Mouse (Mus musculus): ENCODE data around the gene Tspear. TPM values are rescaled to one million over a fixed set of nuclear protein-coding genes. Genes with fewer than 3 reads are reported as not detected.
A peak's percentile ranks its signal among the peaks of the same experiment; 100 is the strongest.

Tspear gene
- polyA plus RNA-seq, 1 experiment, result 0.79 TPM

DNA sequence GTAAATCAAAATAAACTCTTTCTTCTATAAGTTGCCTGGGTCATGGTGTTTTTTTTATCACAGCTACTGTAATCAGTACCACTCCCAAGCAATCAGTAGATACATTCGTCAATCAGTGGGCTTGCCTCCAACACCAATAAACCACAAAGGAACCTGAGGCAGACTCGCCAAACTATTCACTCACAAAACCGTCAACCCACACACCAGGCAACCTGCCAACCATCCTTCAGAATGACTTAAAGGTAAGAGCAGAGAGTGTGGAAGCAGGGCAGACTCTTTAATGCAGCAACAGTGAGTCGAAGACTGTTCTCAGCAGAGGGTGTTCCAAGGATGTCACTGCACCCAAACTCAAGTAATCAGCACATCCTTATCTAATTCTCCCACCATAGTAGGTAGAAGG is 236.3 kb downstream of the Tspear start:
- no peak overlapping the region for H3K4me3 ChIP-seq (replicated peaks; ENCODE audit: insufficient read depth, low read depth, low read length)
- H3K27me3 ChIP-seq (ENCODE audit: control insufficient read depth, insufficient read depth, low read length), result no peaks in the 10 kb centered on the region
- H3K4me1 ChIP-seq (ENCODE audit: control insufficient read depth, insufficient read depth, low read length), result 0 out of 2 replicates have a peak, but pooled peaks cover 5% of the 10 kb centered on the region
- TF ChIP-seq POLR2A (IDR thresholded peaks at IDR 0.05; ENCODE audit: borderline replicate concordance, insufficient read depth, low read length) (no peak), CTCF (IDR thresholded peaks at IDR 0.05; ENCODE audit: borderline replicate concordance, insufficient read depth, low read depth, low read length) (no peak)
- H3K27ac ChIP-seq (ENCODE audit: insufficient read depth, low read length), result no peak overlapping the region
- no peak for DNase-seq
- 65% methylated on average over 4 of the region's 4 CpGs for WGBS

DNA sequence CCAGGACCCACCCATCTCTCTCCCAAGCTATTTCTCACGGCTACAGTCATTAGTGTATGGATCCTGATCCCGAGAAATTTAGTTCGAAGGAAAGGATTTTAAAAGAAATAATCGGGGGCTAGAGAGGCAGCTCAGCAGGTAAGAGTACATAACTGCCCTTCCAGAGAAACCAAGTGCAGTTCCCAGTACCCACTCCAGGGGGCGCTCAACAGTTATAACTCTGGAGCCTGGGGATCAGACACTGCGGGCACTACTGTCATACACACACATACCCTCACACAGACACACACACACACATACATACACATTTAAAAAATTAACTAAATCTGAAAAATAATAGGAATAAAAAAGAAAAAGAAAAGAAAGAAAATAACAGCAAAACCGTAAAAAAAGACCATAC is 239.8 kb downstream of the Tspear start:
- 33% methylated on average over 7 of the region's 7 CpGs for WGBS
- no peak for TF ChIP-seq POLR2A (IDR thresholded peaks at IDR 0.05; ENCODE audit: borderline replicate concordance, insufficient read depth, low read length)
- peak; percentile 54 for TF ChIP-seq CTCF (IDR thresholded peaks at IDR 0.05; ENCODE audit: borderline replicate concordance, insufficient read depth, low read depth, low read length)
- H3K27me3 ChIP-seq (ENCODE audit: control insufficient read depth, insufficient read depth, low read length), result no peaks in the 10 kb centered on the region
- no peak overlapping the region for H3K27ac ChIP-seq (ENCODE audit: insufficient read depth, low read length)
- H3K4me1 ChIP-seq (ENCODE audit: control insufficient read depth, insufficient read depth, low read length), result 0 out of 2 replicates have a peak, but pooled peaks cover under 1% of the 10 kb centered on the region
- peak; percentile 31 to 54 for DNase-seq
- no peak overlapping the region for H3K4me3 ChIP-seq (replicated peaks; ENCODE audit: insufficient read depth, low read depth, low read length)

DNA sequence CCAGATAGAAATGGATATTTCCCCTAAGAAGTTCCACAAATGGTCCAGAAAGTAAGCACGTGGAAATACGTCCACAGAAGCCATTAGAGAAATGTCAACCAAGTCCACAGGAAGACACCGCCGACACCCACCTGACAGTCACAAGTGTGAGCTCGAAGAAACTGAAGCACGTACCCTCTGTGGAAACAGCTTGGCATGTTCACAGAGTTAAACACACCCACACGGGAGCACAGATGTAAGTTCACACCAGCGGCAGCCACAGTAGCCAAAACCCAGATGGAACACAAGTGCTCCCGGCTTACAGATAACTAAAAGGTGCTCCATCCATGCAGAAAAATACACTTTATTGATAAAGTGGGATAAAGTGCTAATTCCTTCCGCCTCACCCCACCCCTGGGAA is 241.0 kb downstream of the Tspear start:
- WGBS, result 75% methylated on average over 10 of the region's 10 CpGs
- DNase-seq, result no peak
- H3K27ac ChIP-seq (ENCODE audit: insufficient read depth, low read length), result no peak overlapping the region
- H3K4me3 ChIP-seq (replicated peaks; ENCODE audit: insufficient read depth, low read depth, low read length), result no peak overlapping the region
- TF ChIP-seq CTCF (IDR thresholded peaks at IDR 0.05; ENCODE audit: borderline replicate concordance, insufficient read depth, low read depth, low read length) (no peak), POLR2A (IDR thresholded peaks at IDR 0.05; ENCODE audit: borderline replicate concordance, insufficient read depth, low read length) (no peak)
- H3K4me1 ChIP-seq (ENCODE audit: control insufficient read depth, insufficient read depth, low read length), result no peaks in the 10 kb centered on the region
- no peaks in the 10 kb centered on the region for H3K27me3 ChIP-seq (ENCODE audit: control insufficient read depth, insufficient read depth, low read length)

Other genes with a start within 250 kb of the Tspear start
- gene Fam207a, start 170.8 kb upstream of the Tspear start, polyA plus RNA-seq (2012; rRNA removed), result 36.5 and 39.0 TPM in 2 replicates
- 2.3 and 2.4 TPM in 2 replicates for gene Itgb2, start 156.3 kb upstream of the Tspear start, polyA plus RNA-seq (2012; rRNA removed)
- gene Pttg1ip, start 104.8 kb upstream of the Tspear start, polyA plus RNA-seq (2012; rRNA removed), result 113 and 118 TPM in 2 replicates
- gene Sumo3, start 80.5 kb upstream of the Tspear start, polyA plus RNA-seq (2012; rRNA removed), result 301 and 310 TPM in 2 replicates
- gene Gm49325, start 80.4 kb upstream of the Tspear start, polyA plus RNA-seq (2012; rRNA removed), result 33.8 and 37.7 TPM in 2 replicates
- 37.5 and 39.5 TPM in 2 replicates for gene Ube2g2, start 64.3 kb upstream of the Tspear start, polyA plus RNA-seq (2012; rRNA removed)
- not detected in 2 replicates for gene Gm19402, start 4.2 kb downstream of the Tspear start, polyA plus RNA-seq (2012; rRNA removed)
- not detected in 2 replicates for gene Gm9508, start 10.7 kb downstream of the Tspear start, polyA plus RNA-seq (2012; rRNA removed)
- gene Gm10272, start 20.1 kb downstream of the Tspear start, polyA plus RNA-seq (2012; rRNA removed), result not detected in 2 replicates
- gene Gm10024, start 24.9 kb downstream of the Tspear start, polyA plus RNA-seq (2012; rRNA removed), result 0.32 TPM in 1 of 2 replicates, not detected in the other
- gene Gm10142, start 29.2 kb downstream of the Tspear start, polyA plus RNA-seq (2012; rRNA removed), result not detected in 2 replicates
- gene Krtap12-1, start 34.0 kb downstream of the Tspear start, polyA plus RNA-seq (2012; rRNA removed), result not detected in 2 replicates
- gene Gm10100, start 39.9 kb downstream of the Tspear start, polyA plus RNA-seq (2012; rRNA removed), result not detected in 2 replicates
- not detected in 2 replicates for gene Gm18596, start 56.1 kb downstream of the Tspear start, polyA plus RNA-seq (2012; rRNA removed)
- not detected in 2 replicates for gene Gm9736, start 64.8 kb downstream of the Tspear start, polyA plus RNA-seq (2012; rRNA removed)
- not detected in 2 replicates for gene Gm3233, start 73.1 kb downstream of the Tspear start, polyA plus RNA-seq (2012; rRNA removed)
- gene Gm3238, start 84.8 kb downstream of the Tspear start, polyA plus RNA-seq (2012; rRNA removed), result not detected in 2 replicates
- not detected in 2 replicates for gene Gm7138, start 90.4 kb downstream of the Tspear start, polyA plus RNA-seq (2012; rRNA removed)
- gene Gm3250, start 96.0 kb downstream of the Tspear start, polyA plus RNA-seq (2012; rRNA removed), result not detected in 2 replicates
- not detected in 2 replicates for gene Gm7137, start 101.6 kb downstream of the Tspear start, polyA plus RNA-seq (2012; rRNA removed)
- gene Gm9639, start 108.5 kb downstream of the Tspear start, polyA plus RNA-seq (2012; rRNA removed), result not detected in 2 replicates
- not detected in 2 replicates for gene Gm19668, start 112.6 kb downstream of the Tspear start, polyA plus RNA-seq (2012; rRNA removed)
- not detected in 2 replicates for gene Gm9507, start 125.3 kb downstream of the Tspear start, polyA plus RNA-seq (2012; rRNA removed)
- gene Gm2696, start 128.1 kb downstream of the Tspear start, polyA plus RNA-seq (2012; rRNA removed), result not detected in 2 replicates
- gene Krtap10-4, start 140.5 kb downstream of the Tspear start, polyA plus RNA-seq (2012; rRNA removed), result not detected in 2 replicates
- not detected in 2 replicates for gene Krtap10-10, start 149.4 kb downstream of the Tspear start, polyA plus RNA-seq (2012; rRNA removed)
- not detected in 2 replicates for gene Gm36176, start 160.2 kb downstream of the Tspear start, polyA plus RNA-seq (2012; rRNA removed)
- not detected in 2 replicates for gene Gm10318, start 166.3 kb downstream of the Tspear start, polyA plus RNA-seq (2012; rRNA removed)
- not detected in 2 replicates for gene Gm3285, start 175.4 kb downstream of the Tspear start, polyA plus RNA-seq (2012; rRNA removed)
- 1.5 and 1.8 TPM in 2 replicates for gene Lrrc3, start 216.0 kb downstream of the Tspear start, polyA plus RNA-seq (2012; rRNA removed)

Measured in cerebellum, adult 2 months (tissue).